Mouse (Mus musculus) kidney, embryonic 15.5 days (tissue): ENCODE measurements around the gene Klhl40. TPM values are rescaled to one million over a fixed set of nuclear protein-coding genes. Genes with fewer than 3 reads are reported as not detected.

Experiments used
- ATAC-seq: fragments of 200-750 bp; cut with Nextera tagmentation; replicated peaks from 2 replicates; pipeline ENCODE4 v1.8.0; 2017; ENCODE audit warnings: moderate TSS enrichment; ENCODE audit not compliant: low FRiP score
- H3K27ac ChIP-seq: fragments of 300-500 bp; sonication (generic); 2 replicates; pipeline ENCODE4 v1.5.1; 2015; ENCODE audit warnings: mild to moderate bottlenecking, inconsistent platforms
- H3K27me3 ChIP-seq: fragments of 300-500 bp; sonication (generic); 2 replicates; pipeline ENCODE4 v1.6.1; 2015; ENCODE audit warnings: inconsistent platforms
- H3K36me3 ChIP-seq: fragments of 300-500 bp; sonication (generic); 2 replicates; pipeline ENCODE4 v1.6.1; 2015; ENCODE audit warnings: inconsistent platforms
- H3K4me1 ChIP-seq: fragments of 300-500 bp; sonication (generic); 2 replicates; pipeline ENCODE4 v1.6.1; 2015; ENCODE audit warnings: inconsistent platforms
- H3K4me2 ChIP-seq: fragments of 300-500 bp; sonication (generic); 2 replicates; pipeline ENCODE4 v1.6.1; 2015; ENCODE audit warnings: moderate library complexity, mild to moderate bottlenecking, inconsistent platforms
- H3K4me3 ChIP-seq: fragments of 300-500 bp; sonication (generic); replicated peaks from 2 replicates; pipeline ENCODE4 v1.5.1; 2015; ENCODE audit warnings: mild to moderate bottlenecking, inconsistent platforms
- H3K9ac ChIP-seq: fragments of 300-500 bp; sonication (generic); 2 replicates; pipeline ENCODE4 v1.6.1; 2015; ENCODE audit warnings: mild to moderate bottlenecking, inconsistent platforms
- H3K9me3 ChIP-seq: fragments of 300-500 bp; sonication (generic); replicated peaks from 2 replicates; pipeline ENCODE4 v1.6.1; 2016; ENCODE audit warnings: inconsistent platforms
- WGBS: fragments of 180-500 bp; shearing (Covaris S2); methylation state at CpG from one replicate; pipeline ENCODE4 v1.1.7; 2015; ENCODE audit warnings: mixed read lengths; 5-methylcytosine and 5-hydroxymethylcytosine counted together
- polyA plus RNA-seq: library from polyadenylated mRNA; unstranded; fragments of >200 nt; fragmentation: Nextera tagmentation; extraction: Ambion mirVana; gene quantifications from 2 replicates; pipeline ENCODE4 v1.2.1, GENCODE M21; 2015

Gene Klhl40
- 1.8 and 2.9 TPM in 2 replicates for polyA plus RNA-seq

GRCm38 (mm10) chr9:121777484-121778065 is at the start of gene Klhl40:
Klhl40 (plus strand) TSS chr9:121777607.
- H3K9ac ChIP-seq: no peak within 1 kb of the TSS
- ATAC-seq: peak; percentile 50; the same call in 1 of the 2 replicates
- H3K27me3 ChIP-seq: peaks cover 52% of the 10 kb centered on the region
- no peak within 1 kb of the TSS for H3K27ac ChIP-seq
- WGBS: 18% methylated on average over 30 of the region's 30 CpGs
- no peaks in the 10 kb centered on the region for H3K9me3 ChIP-seq
- peak within 1 kb of the TSS; percentile 64 for H3K4me2 ChIP-seq
- no peaks in the 10 kb centered on the region for H3K36me3 ChIP-seq
- peaks cover 10% of the 10 kb centered on the region for H3K4me1 ChIP-seq
- peak within 1 kb of the TSS; percentile 36 for H3K4me3 ChIP-seq

DNA sequence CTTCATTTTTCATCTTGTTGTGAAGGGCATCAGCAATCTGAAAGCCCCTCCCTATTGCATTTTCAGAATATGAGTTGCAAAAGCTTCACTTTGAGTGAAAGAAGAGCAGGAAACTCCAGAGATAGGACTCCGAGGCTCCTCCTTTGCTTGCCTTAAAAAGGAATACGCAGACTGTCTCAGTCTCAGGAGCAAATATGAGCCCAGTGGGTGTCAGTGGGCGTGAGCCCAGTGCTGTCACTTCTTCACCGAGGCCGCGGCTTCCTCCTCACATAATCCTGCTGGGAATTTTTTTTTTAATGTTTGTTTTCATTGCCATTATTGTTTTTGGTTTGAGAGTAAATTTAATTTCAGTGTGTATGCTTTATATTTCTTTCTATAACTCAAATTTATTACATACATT is 36.9 kb upstream of the Klhl40 start:
- Histone ChIP-seq H3K9me3 (no peaks in the 10 kb centered on the region), H3K27ac (no peak overlapping the region), H3K9ac (no peak overlapping the region), H3K27me3 (no peaks in the 10 kb centered on the region), H3K4me3 (no peak overlapping the region), H3K4me2 (no peak overlapping the region), H3K4me1 (no peaks in the 10 kb centered on the region), H3K36me3 (peaks cover 71% of the 10 kb centered on the region)
- no peak for ATAC-seq
- 89% methylated on average over 6 of the region's 6 CpGs for WGBS

DNA sequence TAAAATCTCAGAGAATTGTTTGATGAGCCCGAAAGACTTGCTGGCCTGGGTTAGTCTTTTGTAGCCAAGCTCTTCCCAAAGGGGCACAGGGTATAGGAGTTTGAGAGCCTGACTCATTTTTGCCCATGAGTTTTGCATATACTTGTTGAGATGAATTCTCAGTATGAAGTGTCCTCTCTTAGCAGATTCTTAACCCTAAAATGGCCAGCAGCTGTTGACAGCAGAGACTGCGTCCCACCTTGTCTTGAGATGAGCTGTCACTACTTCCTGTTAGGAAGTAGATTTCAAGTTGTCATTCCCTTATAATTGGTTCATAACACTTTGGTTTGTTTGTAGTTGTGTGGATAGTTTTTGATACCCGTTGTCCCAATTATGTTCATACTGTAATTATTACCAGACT is 36.2 kb upstream of the Klhl40 start:
- Histone ChIP-seq H3K9ac (no peak overlapping the region), H3K27ac (no peak overlapping the region), H3K36me3 (peaks cover 71% of the 10 kb centered on the region), H3K4me2 (no peak overlapping the region), H3K27me3 (no peaks in the 10 kb centered on the region), H3K9me3 (no peaks in the 10 kb centered on the region), H3K4me1 (no peaks in the 10 kb centered on the region), H3K4me3 (no peak overlapping the region)
- 87% methylated on average over 3 of the region's 3 CpGs for WGBS
- no peak for ATAC-seq

GRCm38 (mm10) chr9:121744051-121744450 is 33.4 kb upstream of the Klhl40 start:
- Histone ChIP-seq H3K9ac (no peak overlapping the region), H3K36me3 (peaks cover 91% of the 10 kb centered on the region), H3K27me3 (no peaks in the 10 kb centered on the region), H3K9me3 (no peaks in the 10 kb centered on the region), H3K4me1 (no peaks in the 10 kb centered on the region), H3K4me3 (no peak overlapping the region), H3K27ac (no peak overlapping the region), H3K4me2 (no peak overlapping the region)
- ATAC-seq: no peak
- WGBS: 91% methylated on average over 8 of the region's 8 CpGs

DNA sequence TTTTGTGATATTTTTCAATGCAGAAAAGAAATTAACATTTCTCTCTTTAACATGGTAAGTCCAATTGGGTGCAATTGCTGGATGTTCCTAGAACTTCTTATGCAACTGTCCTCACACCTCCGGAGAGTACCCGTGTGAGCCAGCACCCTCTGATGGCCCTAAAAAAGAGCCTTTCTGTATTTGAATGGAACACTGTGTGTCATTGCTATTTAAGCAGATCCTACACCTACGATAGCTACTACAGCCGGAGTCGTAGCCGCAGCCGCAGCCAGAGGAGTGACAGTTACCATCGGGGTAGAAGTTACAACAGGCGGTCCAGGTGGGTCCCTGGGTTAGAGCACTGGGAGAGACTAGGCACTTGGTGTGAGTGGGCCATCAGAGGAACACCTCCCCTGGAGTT is 24.6 kb upstream of the Klhl40 start:
- WGBS: 95% methylated on average over 9 of the region's 9 CpGs
- Histone ChIP-seq H3K4me2 (no peak overlapping the region), H3K36me3 (peaks cover 93% of the 10 kb centered on the region), H3K4me1 (peaks cover 4% of the 10 kb centered on the region; the same call in 1 of the 2 replicates), H3K9me3 (no peaks in the 10 kb centered on the region), H3K27me3 (no peaks in the 10 kb centered on the region), H3K9ac (no peak overlapping the region), H3K4me3 (no peak overlapping the region), H3K27ac (no peak overlapping the region)
- no peak for ATAC-seq

GRCm38 (mm10) chr9:121754624-121755023 is 22.8 kb upstream of the Klhl40 start:
- Histone ChIP-seq H3K36me3 (peaks cover 76% of the 10 kb centered on the region), H3K27me3 (no peaks in the 10 kb centered on the region), H3K9ac (no peak overlapping the region), H3K4me2 (no peak overlapping the region), H3K4me3 (no peak overlapping the region), H3K9me3 (no peaks in the 10 kb centered on the region), H3K27ac (no peak overlapping the region), H3K4me1 (peaks cover 18% of the 10 kb centered on the region)
- no peak for ATAC-seq
- 96% methylated on average over 3 of the region's 3 CpGs for WGBS

- Histone ChIP-seq H3K36me3 (peaks cover 54% of the 10 kb centered on the region), H3K4me1 (peaks cover 35% of the 10 kb centered on the region), H3K9ac (no peak overlapping the region), H3K4me2 (no peak overlapping the region), H3K4me3 (no peak overlapping the region), H3K27me3 (no peaks in the 10 kb centered on the region), H3K9me3 (no peaks in the 10 kb centered on the region), H3K27ac (no peak overlapping the region)
- 84% methylated on average over 3 of the region's 3 CpGs for WGBS
- ATAC-seq: no peak
Observed at GRCm38 (mm10) chr9:121756785-121757184, 20.6 kb upstream of the Klhl40 start.

DNA sequence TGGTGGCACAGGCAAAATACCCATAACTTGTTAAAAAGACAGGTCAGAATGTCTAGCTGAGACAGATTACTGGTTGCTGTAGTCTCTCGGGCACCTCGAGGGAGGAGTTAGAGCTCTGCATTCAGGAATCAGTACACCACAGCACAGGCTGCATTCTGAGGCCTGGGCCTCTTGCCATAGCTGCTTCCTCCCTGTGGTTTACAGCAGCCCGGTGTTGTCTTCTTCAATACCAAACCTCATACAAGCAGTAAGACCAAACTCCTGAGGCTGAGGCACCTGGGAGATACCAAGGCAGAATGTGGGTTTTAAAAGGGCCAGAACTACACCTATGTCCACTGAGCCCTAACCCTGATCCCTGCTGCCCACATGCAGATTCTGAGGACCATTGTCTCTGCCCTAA is 20.0 kb upstream of the Klhl40 start:
- WGBS: 60% methylated on average over 3 of the region's 3 CpGs
- peaks cover 38% of the 10 kb centered on the region for H3K4me1 ChIP-seq
- H3K9me3 ChIP-seq: no peaks in the 10 kb centered on the region
- no peak overlapping the region for H3K4me3 ChIP-seq
- H3K9ac ChIP-seq: no peak overlapping the region
- peaks cover 50% of the 10 kb centered on the region for H3K36me3 ChIP-seq
- no peak overlapping the region for H3K27ac ChIP-seq
- H3K4me2 ChIP-seq: no peak overlapping the region
- ATAC-seq: no peak
- no peaks in the 10 kb centered on the region for H3K27me3 ChIP-seq

GRCm38 (mm10) chr9:121757835-121758814 is 19.3 kb upstream of the Klhl40 start:
- peak overlapping the region; percentile 87 for H3K4me3 ChIP-seq
- peak overlapping the region; percentile 79; the same call in 1 of the 2 replicates for H3K9ac ChIP-seq
- peaks cover 52% of the 10 kb centered on the region for H3K36me3 ChIP-seq
- H3K27me3 ChIP-seq: no peaks in the 10 kb centered on the region
- ATAC-seq: no peak
- H3K9me3 ChIP-seq: no peaks in the 10 kb centered on the region
- H3K27ac ChIP-seq: peak overlapping the region; percentile 91
- peaks cover 38% of the 10 kb centered on the region for H3K4me1 ChIP-seq
- WGBS: 49% methylated on average over 10 of the region's 10 CpGs
- peak overlapping the region; percentile 96 for H3K4me2 ChIP-seq

DNA sequence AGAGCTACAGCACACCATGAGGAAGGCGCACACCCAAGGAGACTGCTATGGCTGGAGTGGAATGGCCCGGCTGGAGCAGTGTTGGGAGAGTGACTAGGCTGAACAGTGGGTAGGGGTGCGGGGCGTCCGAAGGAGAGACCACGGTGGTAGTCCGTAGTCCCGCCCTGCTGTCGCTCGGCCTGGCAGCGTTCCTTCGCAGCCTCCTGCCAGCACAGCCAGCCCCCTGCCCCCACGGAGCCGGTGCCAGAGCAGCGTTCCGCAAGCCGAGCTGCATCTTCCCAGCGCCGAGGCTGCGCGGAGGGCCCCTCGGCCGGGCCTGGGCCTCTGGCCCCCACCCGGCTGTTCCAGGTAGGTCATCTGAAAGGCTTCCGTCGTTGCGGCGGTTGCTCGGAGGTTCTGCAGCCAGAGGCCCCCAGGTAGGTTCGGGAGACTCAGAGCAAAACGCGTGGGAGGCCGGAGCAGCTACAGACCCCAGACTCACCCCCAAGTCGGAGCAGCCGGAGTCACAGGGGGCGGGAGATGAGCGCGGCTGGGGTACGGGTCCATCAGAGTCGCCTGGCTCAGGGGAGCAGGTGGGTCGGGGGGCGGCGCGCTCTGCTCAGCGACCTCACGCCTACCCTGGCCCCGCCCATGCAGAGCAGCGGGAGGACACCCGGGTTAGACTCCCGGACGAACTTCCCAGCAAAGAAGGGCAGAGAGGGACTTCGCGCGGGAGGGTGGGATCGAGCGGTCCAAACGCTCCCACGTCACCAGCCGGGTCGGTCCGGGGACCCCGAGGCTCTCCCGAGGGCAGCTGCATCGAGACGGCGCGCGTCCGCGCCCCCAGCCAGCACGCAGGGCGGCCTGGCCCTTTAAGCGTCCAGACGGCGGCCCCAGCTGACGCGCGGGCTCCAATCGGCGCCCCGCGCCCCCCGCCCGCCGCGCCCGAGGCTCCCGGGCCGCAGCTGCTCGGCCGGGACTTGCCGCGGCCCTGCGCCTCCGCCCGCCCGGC is 18.0 kb upstream of the Klhl40 start, which contains the start of gene Zfp651:
Zfp651 (plus strand) TSS at position 240 of the 991 bp plus-strand sequence.
- peak within 1 kb of the TSS; percentile 79 for H3K9ac ChIP-seq
- WGBS: under 1% methylated on average over 94 of the region's 97 CpGs
- no peaks in the 10 kb centered on the region for H3K27me3 ChIP-seq
- peaks cover 51% of the 10 kb centered on the region for H3K36me3 ChIP-seq
- no peaks in the 10 kb centered on the region for H3K9me3 ChIP-seq
- H3K4me1 ChIP-seq: peaks cover 38% of the 10 kb centered on the region
- H3K27ac ChIP-seq: peak within 1 kb of the TSS; percentile 91
- ATAC-seq: peak; percentile 83
- H3K4me3 ChIP-seq: peak within 1 kb of the TSS; percentile 87
- peak within 1 kb of the TSS; percentile 96 for H3K4me2 ChIP-seq

GRCm38 (mm10) chr9:121760271-121761090 is 16.9 kb upstream of the Klhl40 start:
- Histone ChIP-seq H3K4me1 (peaks cover 38% of the 10 kb centered on the region), H3K9me3 (no peaks in the 10 kb centered on the region), H3K9ac (peak overlapping the region; percentile 79), H3K4me2 (peak overlapping the region; percentile 96), H3K36me3 (peaks cover 51% of the 10 kb centered on the region), H3K27ac (peak overlapping the region; percentile 91), H3K27me3 (no peaks in the 10 kb centered on the region), H3K4me3 (peak overlapping the region; percentile 87)
- peak; percentile 70 for ATAC-seq
- WGBS: 1% methylated on average over 43 of the region's 43 CpGs
